7 mouse cellular contexts compared by ENCODE assay signal in genomic region chr6:54972111-54972928, GRCm38 (mm10). TPM values are rescaled to one million over a fixed set of nuclear protein-coding genes. Genes with fewer than 3 reads are reported as not detected.
DNase-seq lines count a peak whose midpoint lies in the region; ATAC-seq and TF ChIP-seq lines count a peak whose summit lies in the region.

Gene Nod1, minus strand, starts transcription at chr6:54972612.

- H3K27ac ChIP-seq in embryonic facial prominence, embryonic 14.5 days (replicated peaks; ENCODE audit: low read depth, low read length) = peak within 1 kb of the TSS; percentile 39
- peak within 1 kb of the TSS; percentile 98 for H3K27ac ChIP-seq in heart, adult 2 months
- H3K27ac ChIP-seq in kidney, adult 2 months (ENCODE audit: insufficient read depth, low read depth, low read length) = peak within 1 kb of the TSS; percentile 84
- H3K27ac ChIP-seq in limb, embryonic 12.5 days = peak within 1 kb of the TSS; percentile 56; the same call in 1 of the 2 replicates
- no peak within 1 kb of the TSS for H3K27ac ChIP-seq in midbrain, embryonic 13.5 days

- DNase-seq in adrenal gland, adult 8-10 months = peak; percentile 76
- peak; percentile 84 for DNase-seq in embryonic facial prominence, embryonic 14.5 days (ENCODE audit: low spot score)
- DNase-seq in heart, adult 2 months = peak; percentile 93
- peak; percentile 91 for DNase-seq in kidney, adult 2 months
- peak; percentile 30 for DNase-seq in spleen, adult 12 weeks (ENCODE audit: low spot score)

- H3K9me3 ChIP-seq in embryonic facial prominence, embryonic 14.5 days (ENCODE audit: control insufficient read depth, low read length) = no peaks in the 10 kb centered on the region
- H3K9me3 ChIP-seq in limb, embryonic 12.5 days = no peaks in the 10 kb centered on the region
- no peaks in the 10 kb centered on the region for H3K9me3 ChIP-seq in midbrain, embryonic 13.5 days

- no peaks in the 10 kb centered on the region; the same call in 1 of the 2 replicates for H3K27me3 ChIP-seq in embryonic facial prominence, embryonic 14.5 days (replicated peaks; ENCODE audit: control insufficient read depth, insufficient read depth, low read length)
- no peaks in the 10 kb centered on the region for H3K27me3 ChIP-seq in heart, adult 2 months (ENCODE audit: control insufficient read depth, insufficient read depth, low read length)
- no peaks in the 10 kb centered on the region for H3K27me3 ChIP-seq in kidney, adult 2 months (replicated peaks; ENCODE audit: control insufficient read depth, insufficient read depth, low read length)
- H3K27me3 ChIP-seq in limb, embryonic 12.5 days = peaks cover 34% of the 10 kb centered on the region
- peaks cover 23% of the 10 kb centered on the region for H3K27me3 ChIP-seq in midbrain, embryonic 13.5 days

- WGBS in embryonic facial prominence, embryonic 14.5 days = 3% methylated on average over 44 of the region's 53 CpGs
- under 1% methylated on average over 51 of the region's 53 CpGs for WGBS in heart, adult 2 months
- under 1% methylated on average over 53 of the region's 53 CpGs for WGBS in kidney, adult 2 months
- WGBS in limb, embryonic 12.5 days = 3% methylated on average over 49 of the region's 53 CpGs
- 3% methylated on average over 53 of the region's 53 CpGs for WGBS in midbrain, embryonic 13.5 days

- peak within 1 kb of the TSS; percentile 73 for H3K9ac ChIP-seq in embryonic facial prominence, embryonic 14.5 days (ENCODE audit: low read depth, low read length)
- H3K9ac ChIP-seq in heart, adult 2 months (ENCODE audit: low read depth, low read length) = peak within 1 kb of the TSS; percentile 72
- H3K9ac ChIP-seq in limb, embryonic 12.5 days (replicated peaks) = peak within 1 kb of the TSS; percentile 74
- H3K9ac ChIP-seq in midbrain, embryonic 13.5 days (replicated peaks) = peak within 1 kb of the TSS; percentile 66

- peak; percentile 85; the same call in 1 of the 2 replicates for TF ChIP-seq POLR2A in heart, adult 2 months (IDR thresholded peaks at IDR 0.05; ENCODE audit: insufficient read depth, low read depth, low read length)
- TF ChIP-seq POLR2A in kidney, adult 2 months (IDR thresholded peaks at IDR 0.05; ENCODE audit: low read depth, low read length) = peak; percentile 56

- no peaks in the 10 kb centered on the region for H3K4me1 ChIP-seq in embryonic facial prominence, embryonic 14.5 days (ENCODE audit: control insufficient read depth, insufficient read depth, low read length)
- peaks cover 14% of the 10 kb centered on the region for H3K4me1 ChIP-seq in heart, adult 2 months (ENCODE audit: control insufficient read depth, insufficient read depth, low read length)
- H3K4me1 ChIP-seq in kidney, adult 2 months (ENCODE audit: control insufficient read depth, insufficient read depth, low read length) = peaks cover 6% of the 10 kb centered on the region; the same call in 1 of the 2 replicates
- H3K4me1 ChIP-seq in limb, embryonic 12.5 days (replicated peaks) = peaks cover 15% of the 10 kb centered on the region
- H3K4me1 ChIP-seq in midbrain, embryonic 13.5 days (replicated peaks) = peaks cover 8% of the 10 kb centered on the region

- TF ChIP-seq EP300 in heart, adult 2 months (IDR thresholded peaks at IDR 0.05; ENCODE audit: insufficient read depth, low read depth, low read length) = peak; percentile 29; the same call in 1 of the 2 replicates

- ATAC-seq in embryonic facial prominence, embryonic 14.5 days (ENCODE audit: low read depth) = peak; percentile 94
- peak; percentile 80 for ATAC-seq in limb, embryonic 12.5 days (ENCODE audit: insufficient number of reproducible peaks, insufficient read depth, low FRiP score, low TSS enrichment, low read depth)
- ATAC-seq in midbrain, embryonic 13.5 days = peak; percentile 89

- intact Hi-C loops in heart, adult 2 months (cut with DNase I) = loop anchor here (2.0 to 5.0 kb wide), 5 partner anchors 32 to 385 kb away; partner anchors contain the start of gene Znrf2

- no peak for TF ChIP-seq CTCF in heart, adult 2 months (IDR thresholded peaks at IDR 0.05)
- no peak for TF ChIP-seq CTCF in kidney, adult 2 months (conservative IDR thresholded peaks at IDR 0.05; ENCODE audit: insufficient read depth, insufficient read length, low read depth, low read length)

- H3K4me3 ChIP-seq in embryonic facial prominence, embryonic 14.5 days (ENCODE audit: low read depth, low read length) = peak within 1 kb of the TSS; percentile 59
- H3K4me3 ChIP-seq in heart, adult 2 months = peak within 1 kb of the TSS; percentile 83
- peak within 1 kb of the TSS; percentile 66 for H3K4me3 ChIP-seq in kidney, adult 2 months (ENCODE audit: insufficient read depth, low read depth, low read length)
- H3K4me3 ChIP-seq in limb, embryonic 12.5 days (replicated peaks) = peak within 1 kb of the TSS; percentile 63
- peak within 1 kb of the TSS; percentile 53 for H3K4me3 ChIP-seq in midbrain, embryonic 13.5 days (replicated peaks)

- no peaks in the 10 kb centered on the region; the same call in 1 of the 2 replicates for H3K79me2 ChIP-seq in heart, adult 2 months (replicated peaks; ENCODE audit: control insufficient read depth, insufficient read depth, low read length)

- no peaks in the 10 kb centered on the region for H3K36me3 ChIP-seq in embryonic facial prominence, embryonic 14.5 days (ENCODE audit: control insufficient read depth, insufficient read depth, low read length)
- H3K36me3 ChIP-seq in heart, adult 2 months (ENCODE audit: control insufficient read depth, insufficient read depth, low read length) = peaks cover 11% of the 10 kb centered on the region
- no peaks in the 10 kb centered on the region for H3K36me3 ChIP-seq in kidney, adult 2 months (ENCODE audit: control insufficient read depth, insufficient read depth, low read length)
- H3K36me3 ChIP-seq in limb, embryonic 12.5 days = no peaks in the 10 kb centered on the region
- no peaks in the 10 kb centered on the region for H3K36me3 ChIP-seq in midbrain, embryonic 13.5 days

- H3K4me2 ChIP-seq in embryonic facial prominence, embryonic 14.5 days (ENCODE audit: low read depth, low read length) = peak within 1 kb of the TSS; percentile 78
- peak within 1 kb of the TSS; percentile 78 for H3K4me2 ChIP-seq in limb, embryonic 12.5 days
- peak within 1 kb of the TSS; percentile 95 for H3K4me2 ChIP-seq in midbrain, embryonic 13.5 days (replicated peaks)

RNA-seq across cellular contexts. Expression of gene Nod1, which starts in this region (rescaled TPM):
- 10 to 100 TPM in 2 of 4 experiments, 1 to 10 TPM in 2; 9.1 to 14.0 (median 11.6) TPM for total RNA-seq in adrenal gland, adult 8-10 months (2022)
- 7.5 and 7.8 TPM in 2 replicates for polyA plus RNA-seq in embryonic facial prominence, embryonic 14.5 days (2014; fragmentation: Nextera tagmentation; extraction: Ambion mirVana)
- total RNA-seq in heart, adult 2 months (2021) = 10 to 100 TPM; 17.3 to 18.6 TPM
- polyA plus RNA-seq in heart, adult 2 months (2012; rRNA removed) = 23.6 and 25.7 TPM in 2 replicates
- 14.0 and 18.7 TPM in 2 replicates for polyA plus RNA-seq in kidney, adult 2 months (2012; rRNA removed)
- polyA plus RNA-seq in limb, embryonic 12.5 days (2016; fragmentation: Nextera tagmentation; extraction: Ambion mirVana) = 3.6 and 3.8 TPM in 2 replicates
- 1.4 and 2.3 TPM in 2 replicates for polyA plus RNA-seq in midbrain, embryonic 13.5 days (2015; fragmentation: Nextera tagmentation; extraction: Ambion mirVana)

Comparison
In these comparisons a context has a peak if more than half of its experiments do, and no peak if none do; other contexts are left out.
1. DNase-seq: peak in every context shown above with its lines; median percentile 93 in heart, adult 2 months; 91 in kidney, adult 2 months; 84 in embryonic facial prominence, embryonic 14.5 days; 76 in adrenal gland, adult 8-10 months; 30 in spleen, adult 12 weeks.